Comparison of ENCODE assay signal across 8 mouse cellular contexts in genomic region chr5:113992339-113992831, GRCm38 (mm10). TPM values are rescaled to one million over a fixed set of nuclear protein-coding genes. Genes with fewer than 3 reads are reported as not detected.
DNase-seq lines count a peak whose midpoint lies in the region; ATAC-seq and TF ChIP-seq lines count a peak whose summit lies in the region.

No protein-coding gene starts in this region.

- H3K36me3 ChIP-seq in C2C12 (ENCODE audit: control insufficient read depth, insufficient read depth): peaks cover 4% of the 10 kb centered on the region
- H3K36me3 ChIP-seq in MEL (ENCODE audit: control insufficient read depth in 1 of 2, insufficient read depth in 2 of 2, low read length in 2 of 2): no peaks in the 10 kb centered on the region; a peak in 1 of 4 replicates
- H3K36me3 ChIP-seq in forebrain, embryonic 14.5 days (ENCODE audit: control insufficient read depth, insufficient read depth, low read length): peaks cover 8% of the 10 kb centered on the region; the same call in 1 of the 2 replicates
- peaks cover 15% of the 10 kb centered on the region for H3K36me3 ChIP-seq in intestine, embryonic 14.5 days (ENCODE audit: control insufficient read depth, insufficient read depth, low read length)
- H3K36me3 ChIP-seq in lung, embryonic 16.5 days (ENCODE audit: control insufficient read depth, insufficient read depth, low read length): peaks cover 3% of the 10 kb centered on the region; the same call in 1 of the 2 replicates
- H3K36me3 ChIP-seq in small intestine, adult 2 months (ENCODE audit: control insufficient read depth, insufficient read depth, low read length): 0 out of 2 replicates have a peak, but pooled peaks cover 1% of the 10 kb centered on the region

- no peaks in the 10 kb centered on the region for H3K27me3 ChIP-seq in C2C12 (ENCODE audit: control insufficient read depth, insufficient read depth, insufficient read length)
- H3K27me3 ChIP-seq in MEL (ENCODE audit: control insufficient read depth in 1 of 2, insufficient read depth in 2 of 2, low read length in 2 of 2): no peaks in the 10 kb centered on the region
- H3K27me3 ChIP-seq in forebrain, embryonic 14.5 days (replicated peaks; ENCODE audit: control insufficient read depth, insufficient read depth, low read length): no peaks in the 10 kb centered on the region
- no peaks in the 10 kb centered on the region for H3K27me3 ChIP-seq in intestine, embryonic 14.5 days (replicated peaks; ENCODE audit: control insufficient read depth, insufficient read depth, low read length)
- H3K27me3 ChIP-seq in lung, embryonic 16.5 days (ENCODE audit: control insufficient read depth, insufficient read depth, low read depth, low read length): no peaks in the 10 kb centered on the region
- H3K27me3 ChIP-seq in small intestine, adult 2 months (ENCODE audit: control insufficient read depth, insufficient read depth, low read length): no peaks in the 10 kb centered on the region

- H3K4me3 ChIP-seq in C2C12 (ENCODE audit: insufficient read depth, poor library complexity, severe bottlenecking) (peak overlapping the region; percentile 52), MEL (ENCODE audit: control insufficient read depth in 1 of 2, insufficient read depth in 1 of 2, low read depth in 2 of 2, low read length in 2 of 2) (peak overlapping the region; percentile 70 to 71)
- H3K4me3 ChIP-seq in forebrain, embryonic 14.5 days (ENCODE audit: low read depth, low read length): peak overlapping the region; percentile 76
- H3K4me3 ChIP-seq in intestine, embryonic 14.5 days (ENCODE audit: low read depth, low read length): peak overlapping the region; percentile 76
- peak overlapping the region; percentile 73 for H3K4me3 ChIP-seq in lung, embryonic 16.5 days (ENCODE audit: low read length)
- peak overlapping the region; percentile 79 for H3K4me3 ChIP-seq in small intestine, adult 2 months (ENCODE audit: low read depth, low read length)

- H3ac ChIP-seq in C2C12 (ENCODE audit: control insufficient read depth, insufficient read length, low read depth): peak overlapping the region; percentile 77

- H3K9ac ChIP-seq in MEL (ENCODE audit: control insufficient read depth, low read depth, low read length, poor library complexity, severe bottlenecking): peak overlapping the region; percentile 89
- H3K9ac ChIP-seq in forebrain, embryonic 14.5 days (ENCODE audit: low read length): peak overlapping the region; percentile 92
- H3K9ac ChIP-seq in intestine, embryonic 14.5 days (ENCODE audit: low read length): peak overlapping the region; percentile 86
- peak overlapping the region; percentile 89 for H3K9ac ChIP-seq in lung, embryonic 16.5 days (ENCODE audit: low read length)

- H3K9me3 ChIP-seq in MEL (replicated peaks; ENCODE audit: insufficient read depth, low read length): no peaks in the 10 kb centered on the region
- no peaks in the 10 kb centered on the region for H3K9me3 ChIP-seq in forebrain, embryonic 14.5 days (replicated peaks; ENCODE audit: control insufficient read depth, low read length)
- no peaks in the 10 kb centered on the region for H3K9me3 ChIP-seq in intestine, embryonic 14.5 days (ENCODE audit: control insufficient read depth, low read length)
- no peaks in the 10 kb centered on the region for H3K9me3 ChIP-seq in lung, embryonic 16.5 days (ENCODE audit: control insufficient read depth, low read length)

- H3K4me2 ChIP-seq in forebrain, embryonic 14.5 days (ENCODE audit: low read length): peak overlapping the region; percentile 79
- H3K4me2 ChIP-seq in intestine, embryonic 14.5 days (ENCODE audit: low read length): peak overlapping the region; percentile 76
- peak overlapping the region; percentile 74 for H3K4me2 ChIP-seq in lung, embryonic 16.5 days (ENCODE audit: low read depth, low read length)

- no peak for TF ChIP-seq POLR2A in MEL (IDR thresholded peaks at IDR 0.05; ENCODE audit: control insufficient read depth in 1 of 2, insufficient read depth in 1 of 2, low read depth in 1 of 2, low read length in 2 of 2, poor library complexity in 1 of 2)
- peak; percentile 19; the same call in 1 of the 2 replicates for TF ChIP-seq POLR2A in small intestine, adult 2 months (IDR thresholded peaks at IDR 0.05; ENCODE audit: low read depth, low read length)

- peaks cover 2% of the 10 kb centered on the region for H3K79me3 ChIP-seq in C2C12 (ENCODE audit: low read depth)

- TF ChIP-seq EP300 in MEL (IDR thresholded peaks at IDR 0.05; ENCODE audit: low read depth in 1 of 2, low read length in 2 of 2): no peak

- H3K79me2 ChIP-seq in C2C12 (ENCODE audit: control insufficient read depth, insufficient read depth) (no peaks in the 10 kb centered on the region), MEL (ENCODE audit: control insufficient read depth, insufficient read depth, low read length, poor library complexity) (peaks cover 4% of the 10 kb centered on the region; the same call in 1 of the 2 replicates)

- no peak for TF ChIP-seq RAD21 in MEL (IDR thresholded peaks at IDR 0.05; ENCODE audit: low read depth, low read length)

- WGBS in forebrain, embryonic 14.5 days: 42% methylated on average over 12 of the region's 12 CpGs
- 11% methylated on average over 12 of the region's 12 CpGs for WGBS in intestine, embryonic 14.5 days
- WGBS in lung, embryonic 16.5 days: 3% methylated on average over 12 of the region's 12 CpGs
- WGBS in small intestine, adult 2 months: 3% methylated on average over 12 of the region's 12 CpGs

- TF ChIP-seq CTCF in C2C12 (IDR thresholded peaks at IDR 0.05; ENCODE audit: control insufficient read depth, insufficient read depth, insufficient read length): no peak
- no peak for TF ChIP-seq CTCF in MEL (IDR thresholded peaks at IDR 0.05 in 2 of 3, conservative IDR thresholded peaks at IDR 0.05 in 1 of 3; ENCODE audit: control insufficient read depth in 1 of 3, insufficient read depth in 1 of 3, low read depth in 2 of 3, low read length in 3 of 3, poor library complexity in 1 of 3, severe bottlenecking in 1 of 3)
- TF ChIP-seq CTCF in small intestine, adult 2 months (IDR thresholded peaks at IDR 0.05; ENCODE audit: extremely low read depth, insufficient read length, insufficient replicate concordance, low read depth, low read length): no peak

- peaks cover 3% of the 10 kb centered on the region in 2 experiments; a peak in 2 of 4 replicates for H3K4me1 ChIP-seq in MEL (ENCODE audit: control insufficient read depth in 1 of 2, insufficient read depth in 2 of 2, low read length in 2 of 2)
- peaks cover 19% of the 10 kb centered on the region for H3K4me1 ChIP-seq in forebrain, embryonic 14.5 days (ENCODE audit: control insufficient read depth, insufficient read depth, low read length)
- peaks cover 28% of the 10 kb centered on the region; the same call in 1 of the 2 replicates for H3K4me1 ChIP-seq in intestine, embryonic 14.5 days (replicated peaks; ENCODE audit: control insufficient read depth, insufficient read depth, low read length)
- peaks cover 25% of the 10 kb centered on the region for H3K4me1 ChIP-seq in lung, embryonic 16.5 days (replicated peaks; ENCODE audit: control insufficient read depth, insufficient read depth, low read length)
- H3K4me1 ChIP-seq in small intestine, adult 2 months (ENCODE audit: control insufficient read depth, insufficient read depth, insufficient read length, low read length): peaks cover 17% of the 10 kb centered on the region

- no peak for ATAC-seq in forebrain, embryonic 14.5 days
- ATAC-seq in intestine, embryonic 14.5 days (replicated peaks; ENCODE audit: low FRiP score, low TSS enrichment, low read depth): no peak
- ATAC-seq in lung, embryonic 16.5 days (ENCODE audit: low read depth): peak; percentile 15; the same call in 1 of the 2 replicates

- peak; percentile 76 for DNase-seq in MEL (ENCODE audit: low read depth, low spot score)
- peak; percentile 58 for DNase-seq in forebrain, embryonic 14.5 days (ENCODE audit: low spot score)
- no peak for DNase-seq in intestine, embryonic 14.5 days (ENCODE audit: low spot score)
- DNase-seq in ovary, postnatal 10 days (ENCODE audit: low spot score): no peak
- DNase-seq in yolk sac, embryonic 10.5 days (ENCODE audit: low spot score): no peak

- H3K27ac ChIP-seq in MEL (ENCODE audit: control insufficient read depth, low read depth, low read length): peak overlapping the region; percentile 34
- H3K27ac ChIP-seq in forebrain, embryonic 14.5 days (ENCODE audit: low read depth, low read length): peak overlapping the region; percentile 90
- peak overlapping the region; percentile 86 for H3K27ac ChIP-seq in intestine, embryonic 14.5 days (ENCODE audit: low read depth)
- peak overlapping the region; percentile 93 for H3K27ac ChIP-seq in lung, embryonic 16.5 days (ENCODE audit: low read length)
- H3K27ac ChIP-seq in small intestine, adult 2 months (ENCODE audit: insufficient read depth, low read depth, low read length): peak overlapping the region; percentile 83

TF ChIP-seq in C2C12, 6 proteins besides CTCF, POLR2A, EP300 and RAD21 (continues in another document):
- TF ChIP-seq MYOG (IDR thresholded peaks at IDR 0.05; ENCODE audit: control insufficient read depth, extremely low read depth, insufficient read length): no peak
- no peak for TF ChIP-seq USF1 (IDR thresholded peaks at IDR 0.05; ENCODE audit: low read depth)

TF ChIP-seq in MEL, 35 proteins besides CTCF, POLR2A, EP300 and RAD21 (continues in another document):
- TF ChIP-seq UBTF (IDR thresholded peaks at IDR 0.05; ENCODE audit: borderline replicate concordance, insufficient read depth, low read depth, low read length): no peak
- TF ChIP-seq HCFC1 (IDR thresholded peaks at IDR 0.05; ENCODE audit: low read depth, low read length): peak; percentile 13; the same call in 1 of the 2 replicates
- no peak for TF ChIP-seq CHD2 (IDR thresholded peaks at IDR 0.05; ENCODE audit: low read length)

RNA-seq across cellular contexts. Expression of gene Ssh1, which starts 1.3 kb away (rescaled TPM):
- polyA plus RNA-seq in C2C12 (2012; fragmentation: generic; extraction: Trizol) (3.7 TPM), MEL (2012; ENCODE audit: insufficient read depth in 1 of 2, insufficient read length in 2 of 2, low read depth in 1 of 2, low replicate concordance in 2 of 2, missing spikeins in 1 of 2) (1 to 10 TPM in 1 of 2 experiments, not detected in 1; 6.8 TPM)
- 2.3 and 4.0 TPM in 2 replicates for total RNA-seq in MEL (2012; rRNA removed)
- polyA plus RNA-seq in forebrain, embryonic 14.5 days (2014; fragmentation: Nextera tagmentation; extraction: Ambion mirVana): 16.0 and 16.6 TPM in 2 replicates
- 19.4 and 19.6 TPM in 2 replicates for polyA plus RNA-seq in intestine, embryonic 14.5 days (2014; fragmentation: Nextera tagmentation; extraction: Ambion mirVana)
- 13.2 and 15.1 TPM in 2 replicates for polyA plus RNA-seq in lung, embryonic 16.5 days (2015; fragmentation: Nextera tagmentation; extraction: Ambion mirVana)
- 6.7 and 11.3 TPM in 2 replicates for polyA plus RNA-seq in small intestine, adult 2 months (2012; rRNA removed)

RNA-seq across cellular contexts. Expression of gene Dao, which starts 11.1 kb away (rescaled TPM):
- not detected for polyA plus RNA-seq in C2C12 (2012; fragmentation: generic; extraction: Trizol)
- not detected in 2 replicates for total RNA-seq in MEL (2012; rRNA removed)
- polyA plus RNA-seq in MEL (2012; ENCODE audit: insufficient read depth in 1 of 2, insufficient read length in 2 of 2, low read depth in 1 of 2, low replicate concordance in 2 of 2, missing spikeins in 1 of 2): under 1 TPM in 1 of 2 experiments, not detected in 1; 0.04 TPM
- not detected in 2 replicates for polyA plus RNA-seq in forebrain, embryonic 14.5 days (2014; fragmentation: Nextera tagmentation; extraction: Ambion mirVana)
- polyA plus RNA-seq in intestine, embryonic 14.5 days (2014; fragmentation: Nextera tagmentation; extraction: Ambion mirVana): 5.1 and 5.7 TPM in 2 replicates
- not detected in 2 replicates for polyA plus RNA-seq in lung, embryonic 16.5 days (2015; fragmentation: Nextera tagmentation; extraction: Ambion mirVana)
- 11.9 and 16.8 TPM in 2 replicates for polyA plus RNA-seq in small intestine, adult 2 months (2012; rRNA removed)

Comparison
In these comparisons a context has a peak if more than half of its experiments do, and no peak if none do; other contexts are left out.
1. DNase-seq: peak in MEL (single experiment) and forebrain, embryonic 14.5 days (single experiment); none in intestine, embryonic 14.5 days (single experiment), ovary, postnatal 10 days (single experiment) and yolk sac, embryonic 10.5 days (single experiment).
2. H3K27ac ChIP-seq: peak in every context shown above with its lines; median percentile 93 in lung, embryonic 16.5 days; 90 in forebrain, embryonic 14.5 days; 86 in intestine, embryonic 14.5 days; 83 in small intestine, adult 2 months; 34 in MEL.
3. Peak in every context shown above with its lines, with median percentiles within 50 percentile points of each other: H3K4me3 ChIP-seq, H3K9ac ChIP-seq and H3K4me2 ChIP-seq.